Mouse (Mus musculus): ENCODE results near the gene Apool. TPM values are rescaled to one million over a fixed set of nuclear protein-coding genes. Genes with fewer than 3 reads are reported as not detected.

The Apool gene
- polyA plus RNA-seq, 1 experiment from 2014 or later = 46.1 TPM

Other genes starting within 250 kb of the Apool start
- 0.14 and 0.25 TPM in 2 replicates for gene 4933403O08Rik, start 72.3 kb upstream of the Apool start, polyA plus RNA-seq (2016; fragmentation: Nextera tagmentation; extraction: Ambion mirVana)
- gene Satl1, start 95.4 kb downstream of the Apool start, polyA plus RNA-seq (2016; fragmentation: Nextera tagmentation; extraction: Ambion mirVana) = not detected in 2 replicates
- gene 2010106E10Rik, start 183.9 kb downstream of the Apool start, polyA plus RNA-seq (2016; fragmentation: Nextera tagmentation; extraction: Ambion mirVana) = not detected in 2 replicates